Mouse (Mus musculus): Measurements from ENCODE around the gene Frmd5. TPM values are rescaled to one million over a fixed set of nuclear protein-coding genes. Genes with fewer than 3 reads are reported as not detected.

Gene Frmd5
- total RNA-seq, 2 experiments from 2014 or later = 34.8 to 39.0 TPM

Other genes with a start within 250 kb of the Frmd5 start
- 100 to 1,000 TPM in 1 of 2 experiments, 10 to 100 TPM in 1; 97.9 to 115 TPM for gene Casc4, start 59.9 kb upstream of the Frmd5 start, total RNA-seq (2021)
- 10 to 100 TPM; 38.9 to 39.4 TPM for gene Ctdspl2, start 148.9 kb upstream of the Frmd5 start, total RNA-seq (2021)
- under 1 TPM; 0.22 to 0.30 TPM for gene Mageb3, start 149.0 kb upstream of the Frmd5 start, total RNA-seq (2021)
- gene Eif3j1, start 221.5 kb upstream of the Frmd5 start, total RNA-seq (2021) = 10 to 100 TPM; 18.4 TPM